Comparison of ENCODE assay signal across 22 mouse cellular contexts in the genomic region with DNA sequence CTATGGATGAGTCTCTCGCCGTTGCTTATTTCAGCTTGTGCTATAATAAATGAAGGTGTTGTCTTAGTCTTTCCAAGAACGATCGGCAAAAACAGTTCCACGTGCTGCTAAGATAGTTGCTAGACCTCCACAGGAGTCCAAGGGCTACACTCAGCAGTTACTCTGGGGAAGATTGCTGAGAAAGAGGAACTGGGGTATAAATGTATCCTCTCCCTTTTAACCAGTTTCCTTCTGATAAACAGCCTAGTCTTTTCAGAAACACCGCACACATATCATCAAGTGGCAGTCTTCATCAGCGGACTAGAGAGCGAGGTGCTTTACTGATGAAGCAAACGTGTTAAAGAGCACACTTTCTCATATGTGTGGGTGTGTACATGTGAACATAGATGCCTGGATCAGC.
"Had no signal": no experiment of that assay in that cellular context is flagged by ENCODE, and none has a peak within 500 bp of the region (broad histone marks: within the 10 kb centered on the region; RNA-seq: fewer than 3 reads in every experiment).

No protein-coding gene starts in this region.

- H3K9ac ChIP-seq: limb, embryonic 12.5 days; limb, embryonic 15.5 days; liver, embryonic 14.5 days; lung, embryonic 15.5 days; midbrain, embryonic 12.5 days; midbrain, embryonic 15.5 days; neural tube, embryonic 12.5 days; neural tube, embryonic 15.5 days had no signal

- H3K27me3 ChIP-seq: limb, embryonic 12.5 days; limb, embryonic 15.5 days; lung, embryonic 15.5 days; midbrain, embryonic 12.5 days; midbrain, embryonic 15.5 days; neural tube, embryonic 12.5 days; neural tube, embryonic 15.5 days had no signal

- ATAC-seq: intestine, embryonic 16.5 days; midbrain, embryonic 15.5 days had no signal

- DNase-seq: kidney, adult 18-20 months; kidney, postnatal 10 days; kidney, postnatal 36 days; left cerebral cortex, postnatal 4 days; lung, adult 18-20 months; lung, postnatal 10 days; lung, postnatal 4 days; right cerebral cortex, adult 18-20 months; right cerebral cortex, postnatal 25 days; thymus, adult 2 months; thymus, postnatal 14 days; thymus, postnatal 4 days had no signal

- H3K27ac ChIP-seq: limb, embryonic 12.5 days; limb, embryonic 15.5 days; liver, embryonic 14.5 days; lung, embryonic 15.5 days; midbrain, embryonic 12.5 days; midbrain, embryonic 15.5 days; neural tube, embryonic 12.5 days; neural tube, embryonic 15.5 days; stomach, postnatal 0 days had no signal

- H3K4me1 ChIP-seq: lung, embryonic 15.5 days; midbrain, embryonic 12.5 days had no signal

- H3K9me3 ChIP-seq: limb, embryonic 12.5 days; limb, embryonic 15.5 days; lung, embryonic 15.5 days; midbrain, embryonic 12.5 days; midbrain, embryonic 15.5 days; neural tube, embryonic 12.5 days; neural tube, embryonic 15.5 days had no signal

- H3K4me2 ChIP-seq: limb, embryonic 12.5 days; limb, embryonic 15.5 days; lung, embryonic 15.5 days; midbrain, embryonic 12.5 days; midbrain, embryonic 15.5 days; neural tube, embryonic 12.5 days; neural tube, embryonic 15.5 days had no signal

- H3K4me3 ChIP-seq: limb, embryonic 12.5 days; limb, embryonic 15.5 days; lung, embryonic 15.5 days; midbrain, embryonic 12.5 days; midbrain, embryonic 15.5 days; neural tube, embryonic 12.5 days; neural tube, embryonic 15.5 days had no signal
